In the genomic region with DNA sequence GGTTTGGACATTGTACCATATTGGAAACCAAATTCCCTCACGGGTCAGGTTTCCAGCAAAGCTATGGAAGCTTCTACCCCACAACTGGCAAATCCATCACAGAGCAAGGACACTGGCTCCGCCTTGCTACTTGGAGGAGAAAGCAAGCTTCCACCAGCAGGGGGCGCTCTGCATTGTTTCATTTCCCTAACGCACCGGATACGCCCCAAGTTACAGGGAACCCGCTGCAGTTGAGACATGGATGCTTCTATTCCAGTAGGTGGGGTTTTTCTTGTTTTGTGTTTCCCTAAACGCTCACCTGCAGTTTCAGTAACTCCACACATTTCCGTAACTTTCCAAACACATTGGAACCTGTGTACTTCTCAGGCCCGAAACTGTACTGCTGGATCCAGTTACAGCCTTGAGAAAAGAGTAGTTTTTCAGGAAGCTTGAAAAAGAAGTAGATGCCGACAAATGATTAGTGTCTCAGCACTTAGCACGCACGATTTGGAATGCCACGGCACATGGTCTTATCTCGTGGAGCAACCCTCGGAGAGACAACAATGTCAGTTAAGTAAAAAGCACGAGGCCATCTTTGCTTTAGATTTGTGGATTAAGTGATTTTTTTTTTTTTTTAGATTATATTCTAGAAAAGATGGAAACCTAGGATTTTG, we compare ENCODE assay signal across 7 mouse cellular contexts. TPM values are rescaled to one million over a fixed set of nuclear protein-coding genes. Genes with fewer than 3 reads are reported as not detected.
DNase-seq lines count a peak whose midpoint lies in the region; ATAC-seq and TF ChIP-seq lines count a peak whose summit lies in the region.

No protein-coding gene starts in this region.

- H3K4me1 ChIP-seq in cortical plate, adult 2 months (ENCODE audit: control insufficient read depth, insufficient read depth, low read length) = no peaks in the 10 kb centered on the region
- H3K4me1 ChIP-seq in intestine, embryonic 16.5 days (ENCODE audit: control insufficient read depth, insufficient read depth, low read length) = no peaks in the 10 kb centered on the region
- H3K4me1 ChIP-seq in midbrain, embryonic 12.5 days = no peaks in the 10 kb centered on the region

- no peak for TF ChIP-seq POLR2A in cortical plate, adult 2 months (IDR thresholded peaks at IDR 0.05; ENCODE audit: extremely low read depth, insufficient read depth, low read length)

- intact Hi-C loops in left cerebral cortex, postnatal 14 days (cut with DNase I) = loop anchor here (2.0 to 10.0 kb wide), 2 partner anchors 55 to 165 kb away; no protein-coding TSS in a partner anchor

- TF ChIP-seq CTCF in cortical plate, adult 2 months (IDR thresholded peaks at IDR 0.05; ENCODE audit: extremely low read depth, insufficient read depth, low read length) = peak; percentile 88

- H3K9ac ChIP-seq in intestine, embryonic 16.5 days (ENCODE audit: low read depth, low read length) = no peak overlapping the region
- no peak overlapping the region for H3K9ac ChIP-seq in midbrain, embryonic 12.5 days (replicated peaks)

- H3K27me3 ChIP-seq in intestine, embryonic 16.5 days (replicated peaks; ENCODE audit: control insufficient read depth, insufficient read depth, low read length) = no peaks in the 10 kb centered on the region
- no peaks in the 10 kb centered on the region for H3K27me3 ChIP-seq in midbrain, embryonic 12.5 days

- peak; percentile 88 to 91 for DNase-seq in adrenal gland, adult 18-20 months (ENCODE audit: low spot score in 2 of 2)
- peak; percentile 95 for DNase-seq in gastrocnemius, postnatal 10 days
- DNase-seq in left cerebral cortex, postnatal 14 days (ENCODE audit: low spot score in 2 of 2) = peak; percentile 92 to 93
- peak; percentile 61 for DNase-seq in skeletal muscle tissue, adult 2 months (ENCODE audit: low read depth, low spot score)

- 41% methylated on average over 17 of the region's 17 CpGs for WGBS in intestine, embryonic 16.5 days
- WGBS in midbrain, embryonic 12.5 days = 41% methylated on average over 17 of the region's 17 CpGs

- no peak overlapping the region for H3K4me3 ChIP-seq in cortical plate, adult 2 months (ENCODE audit: insufficient read depth, low read length)
- H3K4me3 ChIP-seq in intestine, embryonic 16.5 days (ENCODE audit: low read length) = no peak overlapping the region
- no peak overlapping the region for H3K4me3 ChIP-seq in midbrain, embryonic 12.5 days

- no peaks in the 10 kb centered on the region for H3K36me3 ChIP-seq in intestine, embryonic 16.5 days (ENCODE audit: control insufficient read depth, insufficient read depth, low read length)
- no peaks in the 10 kb centered on the region for H3K36me3 ChIP-seq in midbrain, embryonic 12.5 days

- no peaks in the 10 kb centered on the region for H3K9me3 ChIP-seq in intestine, embryonic 16.5 days (ENCODE audit: control insufficient read depth, low read length)
- H3K9me3 ChIP-seq in midbrain, embryonic 12.5 days = no peaks in the 10 kb centered on the region

- H3K4me2 ChIP-seq in intestine, embryonic 16.5 days (ENCODE audit: low read depth, low read length) = no peak overlapping the region
- H3K4me2 ChIP-seq in midbrain, embryonic 12.5 days (replicated peaks) = no peak overlapping the region

- no peak overlapping the region for H3K27ac ChIP-seq in cortical plate, adult 2 months (ENCODE audit: insufficient read depth, low read length)
- no peak overlapping the region for H3K27ac ChIP-seq in intestine, embryonic 16.5 days (ENCODE audit: low read length)
- no peak overlapping the region for H3K27ac ChIP-seq in midbrain, embryonic 12.5 days (replicated peaks)

- ATAC-seq in intestine, embryonic 16.5 days = peak; percentile 65; the same call in 1 of the 2 replicates
- peak; percentile 65 for ATAC-seq in midbrain, embryonic 12.5 days (ENCODE audit: low FRiP score, low read depth)

RNA-seq across cellular contexts. Expression of a gene that starts 21.7 kb away (rescaled TPM):
- 1 to 10 TPM; 5.6 to 7.7 TPM for total RNA-seq in adrenal gland, adult 18-20 months (2021)
- polyA plus RNA-seq in cortical plate, adult 2 months (2012; rRNA removed) = 17.8 and 21.1 TPM in 2 replicates
- total RNA-seq in gastrocnemius, postnatal 10 days (2021) = 1 to 10 TPM; 2.3 to 3.6 TPM
- 10.7 and 11.0 TPM in 2 replicates for polyA plus RNA-seq in intestine, embryonic 16.5 days (2015; fragmentation: Nextera tagmentation; extraction: Ambion mirVana)
- total RNA-seq in left cerebral cortex, postnatal 14 days (2021) = 10 to 100 TPM; 28.8 to 33.1 TPM
- polyA plus RNA-seq in midbrain, embryonic 12.5 days (2016; fragmentation: Nextera tagmentation; extraction: Ambion mirVana) = 7.7 and 8.0 TPM in 2 replicates

RNA-seq across cellular contexts. Expression of a gene that starts 29.2 kb away (rescaled TPM):
- 10 to 100 TPM; 29.7 to 36.2 TPM for total RNA-seq in adrenal gland, adult 18-20 months (2021)
- polyA plus RNA-seq in cortical plate, adult 2 months (2012; rRNA removed) = 23.9 and 24.0 TPM in 2 replicates
- total RNA-seq in gastrocnemius, postnatal 10 days (2021) = 10 to 100 TPM; 19.5 to 22.9 TPM
- polyA plus RNA-seq in intestine, embryonic 16.5 days (2015; fragmentation: Nextera tagmentation; extraction: Ambion mirVana) = 4.7 and 17.1 TPM in 2 replicates
- 10 to 100 TPM; 20.8 to 23.1 TPM for total RNA-seq in left cerebral cortex, postnatal 14 days (2021)
- polyA plus RNA-seq in midbrain, embryonic 12.5 days (2016; fragmentation: Nextera tagmentation; extraction: Ambion mirVana) = 29.0 and 30.4 TPM in 2 replicates
